Mouse (Mus musculus) monocyte, adult 2 months (primary cell): ENCODE results near the gene Lamtor3.
"Not testable (repeated sequence)": the region's sequence is repeated elsewhere in the genome, so short reads cannot be mapped to it uniquely, and the experiment has no call there.

Source experiments
- DNase-seq, 2 experiments: peaks; one replicate each; pipeline ENCODE4 v3.0.0; 2022; ENCODE audit warnings: low spot score in 2 of 2, low read depth in 1 of 2

Lamtor3 gene

DNA sequence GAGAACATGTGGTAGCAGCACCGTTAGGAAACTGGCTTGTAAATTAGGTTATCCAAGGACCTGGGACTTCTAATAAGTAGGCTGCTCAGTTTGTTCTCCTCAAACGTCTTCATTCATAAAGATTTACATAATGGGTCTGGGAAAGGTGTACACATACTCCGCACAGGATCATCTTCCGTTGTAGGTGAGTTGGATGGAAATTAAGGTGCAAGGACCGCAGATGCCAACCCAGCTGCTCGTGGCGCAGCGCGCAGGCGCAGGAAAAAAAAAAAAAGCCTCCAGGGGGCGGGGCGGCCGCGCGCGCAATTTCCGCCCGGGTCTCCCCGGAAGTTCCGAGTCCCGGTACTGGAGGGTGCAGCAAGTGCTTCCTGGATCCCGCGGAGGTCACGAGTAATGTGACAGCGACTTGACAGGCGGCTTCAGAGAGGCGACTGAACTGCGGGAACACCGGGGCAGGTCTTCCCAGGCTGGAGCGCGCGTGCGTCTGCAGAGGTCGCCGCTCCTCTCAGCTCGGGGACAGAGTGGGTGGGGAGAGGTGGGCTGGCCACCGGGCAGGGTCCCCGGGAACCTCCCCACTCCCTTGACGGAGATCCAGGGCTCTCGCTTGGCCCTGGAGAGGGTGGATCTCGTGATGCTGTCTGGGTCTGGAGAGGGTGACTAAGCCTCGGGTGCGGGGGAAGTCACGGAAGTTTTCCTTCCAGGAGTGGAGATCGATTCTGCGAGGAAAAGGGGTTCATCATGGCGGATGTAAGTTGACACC is at the start of gene Lamtor3:
Lamtor3 (plus strand) TSS at position 335 of the 760 bp plus-strand sequence.
- DNase-seq, result peak; percentile 63 to 79

DNA sequence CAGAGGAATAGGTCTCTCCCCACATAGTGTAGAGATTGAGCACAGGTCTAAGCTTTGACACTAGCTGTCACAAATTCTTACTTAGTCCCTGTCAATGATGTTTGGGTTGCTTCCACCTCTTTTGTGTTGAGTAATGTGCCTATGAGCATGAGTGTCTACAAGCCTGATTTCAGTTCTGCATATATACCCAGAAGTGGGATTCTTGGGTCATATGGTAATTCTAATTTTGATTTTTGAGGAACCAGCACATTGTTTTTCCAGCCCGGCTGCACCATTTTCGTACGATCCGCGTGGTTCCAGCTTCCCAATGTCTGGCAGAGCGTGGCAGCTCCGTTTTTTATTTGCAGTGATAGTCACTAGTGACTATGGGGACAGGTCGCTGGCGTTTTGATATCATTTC is 48.9 kb upstream of the Lamtor3 start:
- peak in 1 of 2 experiments; percentile 51 for DNase-seq

DNA sequence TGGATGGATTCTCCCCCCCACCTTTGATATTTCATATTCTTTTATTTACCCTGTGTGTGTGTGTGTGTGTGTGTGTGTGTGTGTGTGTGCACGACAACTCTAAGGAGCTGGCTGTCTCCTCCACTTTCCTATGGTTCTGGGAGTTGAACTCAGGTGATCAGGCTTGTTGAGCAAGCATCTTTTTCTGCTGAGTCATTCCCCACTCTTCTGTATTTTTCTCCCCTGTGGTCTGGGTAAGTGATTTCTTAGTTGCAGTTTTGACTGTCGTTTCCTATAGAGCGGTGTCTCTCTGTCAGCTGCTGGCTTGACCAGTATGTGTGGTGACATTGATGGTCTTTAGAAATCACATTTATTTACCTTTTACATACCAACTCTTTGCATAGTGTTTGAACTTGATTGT is 39.0 kb upstream of the Lamtor3 start:
- DNase-seq, result no peak

DNA sequence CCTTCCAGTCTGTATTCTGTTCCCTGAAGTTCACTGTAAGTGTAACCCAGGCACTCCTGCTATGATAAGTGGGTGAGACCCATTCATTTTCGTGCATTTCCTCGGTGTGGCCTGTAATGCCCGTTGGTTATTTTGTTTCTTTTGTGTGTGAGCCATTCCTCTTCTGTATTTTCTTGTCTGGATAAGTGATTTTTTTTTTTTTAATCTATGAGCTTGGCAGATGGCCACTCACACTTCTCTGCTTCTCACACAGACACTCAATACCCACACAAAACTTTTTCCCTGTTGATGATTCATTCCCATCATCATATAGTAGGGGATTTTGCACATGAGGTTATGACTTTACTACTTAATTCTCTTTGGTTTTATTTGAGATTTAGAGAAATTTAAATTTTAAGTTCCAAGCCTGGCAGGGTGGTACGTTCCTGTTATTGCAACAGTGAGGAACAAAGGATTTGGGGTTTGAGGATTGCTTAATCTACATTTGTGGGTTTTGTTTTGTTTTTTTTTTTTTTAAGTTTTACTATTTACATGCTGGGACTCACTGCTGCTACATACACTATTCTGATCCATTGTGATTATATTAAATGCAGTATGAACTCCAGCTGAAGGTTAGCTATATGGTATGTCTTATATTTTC is 38.1 kb upstream of the Lamtor3 start:
- DNase-seq, result no peak

DNA sequence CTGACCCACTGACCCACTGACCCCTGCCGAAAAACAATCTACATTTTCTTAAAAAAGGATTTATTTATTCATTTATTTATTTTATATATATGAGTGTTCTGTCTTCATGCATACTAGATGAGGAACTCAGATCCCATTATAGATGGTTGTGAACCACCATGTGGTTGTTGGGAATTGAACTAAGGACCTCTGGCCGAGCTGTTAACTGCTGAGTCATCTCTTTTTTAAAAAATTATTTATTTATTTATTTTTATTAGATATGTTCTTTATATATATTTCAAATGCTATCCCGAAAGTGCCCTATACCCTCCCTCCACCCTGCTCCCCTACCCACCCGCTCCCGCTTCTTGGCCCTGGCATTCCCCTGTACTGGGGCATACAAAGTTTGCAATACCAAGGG is 37.2 kb upstream of the Lamtor3 start:
- DNase-seq, result no peak

DNA sequence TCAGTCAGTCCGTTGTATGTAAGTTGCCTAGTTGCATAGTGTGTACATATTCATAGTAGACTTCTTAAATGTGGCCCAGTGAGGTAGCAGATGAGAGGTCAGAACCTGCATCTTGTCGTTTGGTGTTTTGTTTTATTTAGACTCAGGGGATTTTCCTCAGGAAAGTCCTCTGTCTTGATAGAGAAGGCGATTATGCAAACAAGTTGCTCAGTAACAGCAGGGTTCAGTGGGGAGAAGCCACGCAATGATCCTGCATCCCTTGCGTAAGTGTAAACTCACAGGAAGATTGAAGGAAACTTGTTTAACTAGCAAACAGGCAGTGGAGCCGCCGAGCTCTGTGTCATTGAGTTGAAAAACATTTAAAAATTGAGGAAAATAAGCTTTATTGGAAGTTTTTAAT is 30.3 kb upstream of the Lamtor3 start:
- no peak for DNase-seq

DNA sequence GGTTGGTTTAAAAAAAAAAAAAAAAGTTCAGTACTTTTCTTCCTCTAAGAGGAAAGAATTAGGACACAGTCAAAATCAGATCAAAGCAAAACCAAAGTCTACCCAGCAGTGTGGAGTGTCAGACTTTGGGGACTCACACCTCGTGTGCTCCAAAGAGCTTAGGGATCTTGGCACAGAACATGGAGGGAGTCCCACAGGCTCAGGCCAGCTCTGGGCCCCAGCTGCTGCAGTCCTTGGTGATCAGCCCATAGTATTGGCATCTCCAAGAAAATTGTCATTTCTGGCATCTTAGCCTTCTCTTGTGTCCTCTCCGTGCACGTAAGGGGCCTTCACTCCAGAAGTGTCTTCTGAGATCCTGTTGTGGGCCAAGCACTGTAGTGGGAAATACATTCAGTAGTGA is 27.2 kb upstream of the Lamtor3 start:
- DNase-seq, result no peak

DNA sequence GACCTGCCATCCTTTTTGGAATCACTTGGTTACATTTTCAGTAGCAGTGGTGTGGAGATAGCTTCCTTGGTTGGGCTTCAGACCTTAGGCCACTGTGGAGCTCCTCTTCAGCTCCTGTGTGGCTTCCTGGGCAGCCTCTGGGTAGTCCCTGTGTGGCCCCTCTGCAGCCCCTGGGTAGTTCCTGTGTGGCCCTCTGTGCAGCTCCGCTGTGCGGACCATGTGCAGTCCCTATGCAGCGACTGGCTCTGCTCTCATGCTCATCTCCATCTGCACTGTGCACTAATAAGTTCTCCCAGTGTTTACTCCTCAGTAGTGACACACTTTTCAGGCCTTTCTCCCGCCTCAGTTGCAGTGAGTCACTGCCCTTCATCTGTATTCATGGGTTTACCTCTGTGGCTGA is 26.2 kb upstream of the Lamtor3 start:
- DNase-seq, result no peak

DNA sequence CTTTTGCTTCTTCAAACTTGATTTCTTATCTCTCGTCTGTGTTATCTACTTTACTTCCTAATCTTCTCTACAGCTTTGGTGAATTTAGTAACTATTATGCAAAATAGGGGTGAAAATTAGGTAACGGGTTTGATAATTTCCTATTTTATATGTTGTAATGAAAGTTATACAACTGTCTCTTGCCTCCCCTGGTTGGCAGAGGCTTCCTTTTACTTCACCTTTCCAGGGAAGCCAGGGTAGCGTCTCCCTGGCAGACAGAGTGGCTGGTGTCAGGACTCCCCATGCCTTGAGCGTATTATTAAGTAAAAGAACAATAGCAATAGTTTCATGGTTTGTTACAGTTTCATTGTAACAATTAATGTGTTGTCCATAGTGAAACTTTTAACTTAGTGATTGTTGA is 24.5 kb upstream of the Lamtor3 start:
- DNase-seq, result no peak

DNA sequence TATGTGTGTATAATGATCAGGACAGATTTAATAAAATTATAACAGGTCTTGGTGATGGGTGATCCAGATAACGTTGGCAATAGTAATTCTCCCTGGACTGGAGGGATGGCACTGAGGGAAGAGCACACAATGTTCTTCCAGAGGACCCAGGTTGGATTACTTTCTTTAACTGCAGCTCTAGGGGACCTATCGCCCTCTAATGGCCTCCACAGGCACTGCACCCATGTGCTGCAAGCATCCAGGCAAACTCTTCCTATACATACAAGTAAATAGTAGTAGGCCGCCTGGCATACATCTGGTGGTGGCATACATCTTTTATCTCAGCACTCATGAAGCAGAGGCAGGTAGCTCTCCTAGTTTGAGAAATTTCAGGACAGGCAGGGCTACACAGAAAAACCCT is 23.1 kb upstream of the Lamtor3 start:
- DNase-seq, result no peak

DNA sequence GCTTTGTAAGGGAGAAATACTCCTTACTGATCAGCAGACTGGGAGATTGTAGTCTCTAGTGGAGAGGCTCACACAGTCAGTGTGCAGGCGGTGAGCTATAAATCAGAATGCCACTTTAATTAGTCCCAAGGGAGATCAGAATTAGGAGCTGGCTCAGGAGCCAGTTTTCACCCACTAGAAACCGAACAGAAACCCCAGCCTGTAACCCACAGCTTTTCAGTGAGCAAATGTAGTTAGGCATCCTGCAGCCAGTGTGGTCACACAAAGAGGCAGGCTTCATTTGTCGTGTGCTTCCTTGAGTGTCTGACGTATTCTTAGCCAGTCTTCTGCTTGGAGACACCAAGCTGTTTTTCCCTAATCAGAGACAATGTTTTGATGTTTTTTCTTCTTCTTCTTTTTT is 21.9 kb upstream of the Lamtor3 start:
- no peak for DNase-seq

DNA sequence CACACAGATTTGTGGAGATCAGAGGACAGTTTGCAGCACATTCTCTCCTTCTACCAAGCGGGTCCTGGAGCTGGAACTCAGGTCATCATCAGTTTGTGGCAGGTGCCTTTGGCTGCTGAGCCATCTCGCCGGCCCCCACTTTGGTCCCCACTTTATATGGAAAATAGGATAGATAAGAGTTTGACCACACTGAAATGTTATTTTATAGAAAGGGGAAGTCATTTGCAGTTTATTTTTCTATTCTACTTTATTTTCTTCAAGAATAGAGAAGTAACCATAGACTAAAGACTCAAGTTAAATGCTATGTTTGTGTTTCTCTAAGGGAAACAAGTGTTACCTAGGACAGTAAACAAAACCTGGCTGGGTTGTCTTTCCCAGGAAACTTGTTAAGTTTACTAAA is 21.4 kb upstream of the Lamtor3 start:
- no peak for DNase-seq

DNA sequence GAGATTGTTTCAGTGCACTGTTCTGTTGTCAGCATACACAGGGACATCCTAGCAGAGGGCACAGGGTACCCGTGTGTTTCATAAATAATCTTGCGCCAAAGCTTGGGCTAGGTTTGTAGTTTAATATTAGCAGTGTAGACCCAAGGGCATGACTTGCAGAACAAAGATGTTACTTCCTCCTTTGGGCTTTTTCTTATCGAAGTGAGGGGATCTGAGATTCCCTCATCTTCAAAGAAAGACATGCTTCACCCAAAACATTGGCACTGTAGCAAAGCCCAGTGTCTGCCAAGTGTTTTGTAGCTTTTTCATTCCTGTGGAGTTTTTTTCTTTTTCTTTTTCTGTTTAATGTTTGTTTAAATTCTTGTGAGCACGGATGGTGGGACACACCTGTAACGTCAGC is 20.6 kb upstream of the Lamtor3 start:
- DNase-seq, result no peak

DNA sequence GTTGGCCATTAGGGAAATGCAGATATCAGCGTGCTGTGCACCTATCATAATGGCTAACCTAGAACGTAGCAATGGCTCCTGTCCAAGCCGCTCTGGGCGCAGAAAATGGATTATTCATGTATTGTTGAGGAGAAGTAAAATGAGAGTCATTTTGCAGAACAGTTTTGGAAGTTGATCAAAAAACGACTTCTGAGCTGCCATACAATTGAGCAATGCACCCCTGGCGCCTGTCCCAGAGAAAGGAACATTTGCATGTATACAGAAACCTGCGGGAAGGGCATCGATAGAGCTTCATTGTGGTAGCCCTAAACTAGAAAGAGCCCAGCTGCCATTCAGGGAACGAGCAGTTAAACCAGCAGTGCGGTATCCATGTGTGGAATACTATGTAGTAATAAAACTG is 18.2 kb upstream of the Lamtor3 start:
- no peak for DNase-seq

DNA sequence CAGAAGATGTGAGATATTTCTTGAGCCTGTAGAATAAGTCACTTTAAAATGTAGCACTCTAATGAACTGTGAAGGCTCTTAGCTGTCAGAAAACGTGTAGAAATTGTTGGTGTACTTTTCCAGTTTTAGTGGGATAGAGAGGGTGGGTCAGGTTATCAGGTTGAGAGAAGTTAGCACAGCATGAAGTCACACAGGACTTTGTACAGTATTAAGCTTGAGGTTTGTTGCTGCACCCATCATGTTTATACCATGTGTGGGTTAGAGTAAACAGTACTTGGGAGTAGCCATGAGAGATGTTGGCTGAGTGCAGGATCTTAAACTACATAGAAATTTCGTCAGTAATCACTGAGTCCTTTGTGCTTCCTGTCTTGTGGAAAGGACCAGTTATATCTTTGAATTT is 5.2 kb upstream of the Lamtor3 start:
- DNase-seq, result no peak

DNA sequence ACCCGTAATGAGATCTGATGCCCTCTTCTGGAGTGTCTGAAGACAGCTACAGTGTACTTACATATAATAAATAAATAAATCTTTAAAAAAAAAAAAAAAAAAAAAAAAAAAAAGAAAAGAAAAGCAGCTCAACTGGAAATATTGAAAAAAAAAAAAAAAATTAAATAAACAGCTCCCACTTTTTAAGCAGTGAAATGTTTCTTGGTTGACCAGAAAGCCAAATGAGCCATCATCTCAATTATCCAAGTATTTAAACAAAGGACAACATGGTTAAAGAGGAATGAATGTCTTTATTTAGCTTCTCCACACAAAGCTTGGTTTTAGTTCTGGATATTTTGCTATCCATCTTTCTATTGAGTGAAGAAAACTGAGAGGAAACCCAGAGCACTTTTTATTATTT is 3.7 kb upstream of the Lamtor3 start:
- DNase-seq, result not testable (repeated sequence)

DNA sequence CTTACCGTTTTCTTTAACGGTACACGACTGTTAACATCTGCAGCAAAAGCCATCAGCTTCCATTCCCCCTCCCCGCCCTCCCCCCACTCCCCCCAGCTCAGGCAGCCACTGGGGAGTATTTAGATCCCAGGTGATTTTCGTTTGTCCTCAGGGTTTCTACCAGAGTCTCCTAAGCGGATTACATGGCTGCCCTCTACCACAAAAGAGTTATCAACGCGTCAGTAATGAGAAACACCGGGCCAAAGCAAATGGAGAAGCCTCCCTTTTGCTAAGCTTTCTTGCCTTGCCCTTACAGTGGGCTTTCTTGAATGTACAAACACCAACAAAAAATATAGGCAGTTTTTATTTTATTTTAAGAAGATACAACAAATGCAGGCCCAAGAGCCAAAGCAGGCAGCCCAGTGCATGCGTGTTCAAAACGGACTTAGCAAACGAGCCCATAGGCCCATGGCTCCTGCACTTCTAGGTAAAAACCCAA is 573 bp upstream of the Lamtor3 start:
- no peak for DNase-seq

DNA sequence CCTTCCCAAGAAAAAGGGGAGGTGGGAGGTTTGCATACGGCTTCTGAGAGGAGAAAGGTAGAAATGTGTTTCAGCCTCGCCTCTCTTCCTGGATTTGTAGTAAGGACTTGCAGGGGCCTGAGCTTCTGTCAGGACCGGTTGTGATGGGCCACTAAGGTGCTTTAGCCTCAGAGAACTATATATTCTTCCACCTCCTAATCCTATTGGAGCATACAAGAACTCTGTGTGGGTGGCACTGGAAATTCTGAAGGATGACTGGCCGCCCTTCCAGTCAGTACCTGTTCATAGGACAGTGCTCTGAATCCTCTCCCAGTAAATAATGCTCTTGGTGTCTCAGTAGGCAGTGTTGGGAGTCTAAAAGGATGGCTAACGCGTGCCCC is 616 bp downstream of the Lamtor3 start:
- DNase-seq, result no peak

DNA sequence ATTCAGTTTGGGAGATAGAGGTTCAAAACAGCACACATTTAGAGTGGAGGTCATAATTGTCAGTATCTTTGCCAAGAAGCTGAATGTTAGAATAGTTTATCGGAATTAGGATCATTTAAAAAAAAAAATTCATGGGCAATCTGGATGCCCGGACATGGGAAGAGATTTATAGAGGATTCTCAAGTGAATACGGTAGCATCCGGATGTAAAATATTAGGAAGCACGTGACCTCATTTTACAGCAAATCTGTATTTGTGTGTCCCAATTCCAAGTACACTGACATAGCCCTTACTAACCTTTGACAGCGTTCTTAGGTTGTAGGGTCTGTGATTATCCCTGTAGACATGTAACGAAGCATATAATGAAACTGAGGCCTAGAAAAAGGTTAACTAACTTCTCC is 1.1 kb downstream of the Lamtor3 start:
- DNase-seq, result no peak

DNA sequence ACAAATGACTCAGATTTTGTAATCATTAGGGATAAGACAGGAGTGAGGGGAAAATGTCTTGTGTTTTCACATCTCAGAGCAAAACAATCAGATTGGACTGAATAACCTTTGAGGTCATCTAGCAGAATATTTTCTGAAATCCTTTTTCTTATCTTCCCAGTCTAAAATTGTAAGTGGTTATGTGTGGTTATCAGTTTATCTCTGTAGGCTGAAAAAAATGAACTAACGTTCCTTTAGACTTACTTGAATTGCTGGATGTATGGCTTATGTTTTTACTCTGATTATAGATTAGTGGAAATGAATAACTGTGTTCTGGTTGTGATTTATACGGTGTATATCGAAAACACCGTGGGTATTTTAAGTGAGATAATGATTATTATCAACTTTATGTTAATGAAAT is 2.3 kb downstream of the Lamtor3 start:
- no peak for DNase-seq

DNA sequence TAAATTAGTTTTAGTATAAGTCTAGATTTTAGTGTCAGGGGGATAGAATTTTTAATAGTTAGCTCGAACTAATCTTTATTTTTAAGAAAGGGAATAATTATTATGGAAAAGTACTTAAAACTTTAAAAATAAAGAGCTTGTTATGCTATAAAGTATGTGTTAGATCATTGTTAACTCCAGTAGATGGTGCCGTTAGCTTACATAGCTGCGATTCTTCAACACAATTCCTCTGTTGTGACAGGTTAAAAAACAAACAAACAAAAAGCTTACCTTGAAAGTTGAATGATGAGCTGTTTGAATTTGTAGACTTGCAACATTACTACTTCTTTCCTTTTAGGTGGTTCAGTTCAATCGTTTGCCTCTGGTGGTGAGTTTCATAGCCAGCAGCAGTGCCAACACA is 8.7 kb downstream of the Lamtor3 start:
- DNase-seq, result no peak

DNA sequence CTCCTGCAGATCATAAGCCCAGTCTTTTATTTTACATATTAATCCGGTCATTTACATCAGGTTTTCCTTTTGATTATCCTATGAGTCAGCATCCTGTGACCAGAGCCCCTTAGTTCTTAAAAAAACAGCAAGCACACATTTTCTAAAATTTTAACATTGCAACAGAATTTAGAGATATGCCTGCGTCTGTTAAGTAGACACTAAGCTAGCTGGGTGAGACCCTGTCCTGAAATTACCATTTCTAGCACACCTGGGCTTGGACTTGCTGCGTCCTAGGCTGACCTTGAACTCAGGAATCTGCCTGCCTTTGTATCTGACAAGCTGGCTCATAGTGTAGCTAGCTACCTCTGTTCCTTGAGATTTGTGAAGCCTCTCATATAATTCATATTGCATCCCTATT is 11.6 kb downstream of the Lamtor3 start:
- DNase-seq, result no peak

DNA sequence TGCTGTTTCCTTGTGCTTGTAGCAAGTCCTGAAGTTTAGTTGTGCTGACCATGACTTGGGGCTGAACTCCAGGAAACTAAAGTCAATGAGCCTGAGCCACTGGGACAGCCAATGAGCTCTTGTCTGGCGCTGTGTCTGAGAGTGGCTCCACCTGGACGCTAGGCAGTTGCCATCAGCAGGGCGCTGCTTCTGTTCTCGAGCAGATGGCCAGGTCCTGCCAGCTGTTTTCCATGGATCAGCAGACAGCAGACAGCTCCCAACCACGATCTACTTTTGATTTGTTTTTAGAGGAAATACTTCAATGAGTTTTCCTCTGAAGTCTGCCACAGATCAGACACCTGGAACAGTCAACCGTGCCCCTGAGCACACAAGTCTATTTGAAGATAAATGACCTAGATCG is 14.4 kb downstream of the Lamtor3 start:
- no peak for DNase-seq
